Mouse (Mus musculus) layer of hippocampus, postnatal 14 days (tissue): ENCODE measurements at regions not wholly inside any gene's neighbourhood (a gene's known extent, or its start where the extent isn't known, plus 50 kb on each side); places are given as distances from the start of the nearest gene placed in this dataset.
A peak's percentile ranks its signal among the peaks of the same experiment; 100 is the strongest.

ENCODE experiments used
- DNase-seq, 2 experiments: peaks; one replicate each; pipeline ENCODE4 v3.0.0; 2021 to 2022; ENCODE audit warnings: low spot score in 2 of 2, mixed read lengths in 1 of 2

DNA sequence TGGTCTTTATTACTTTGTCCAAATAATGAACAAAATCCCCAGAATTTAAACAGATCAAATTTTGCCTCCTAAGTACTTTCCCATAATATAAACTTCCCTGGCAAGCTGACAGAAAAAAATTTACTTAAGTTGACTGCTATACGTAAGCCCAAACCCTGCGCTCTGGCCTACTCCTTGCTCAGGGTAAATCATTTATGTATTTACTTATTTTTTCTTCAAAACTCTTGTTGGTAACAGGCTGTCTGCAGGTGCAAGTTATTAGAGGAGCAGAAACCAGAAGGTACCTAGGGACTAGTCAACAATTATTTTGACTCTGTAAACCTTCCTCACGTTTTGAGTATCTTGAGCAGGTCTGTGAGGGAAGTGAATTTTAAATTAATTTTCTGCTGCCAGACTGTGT is 2615.7 kb downstream of the Poteg start:
- DNase-seq = no peak

DNA sequence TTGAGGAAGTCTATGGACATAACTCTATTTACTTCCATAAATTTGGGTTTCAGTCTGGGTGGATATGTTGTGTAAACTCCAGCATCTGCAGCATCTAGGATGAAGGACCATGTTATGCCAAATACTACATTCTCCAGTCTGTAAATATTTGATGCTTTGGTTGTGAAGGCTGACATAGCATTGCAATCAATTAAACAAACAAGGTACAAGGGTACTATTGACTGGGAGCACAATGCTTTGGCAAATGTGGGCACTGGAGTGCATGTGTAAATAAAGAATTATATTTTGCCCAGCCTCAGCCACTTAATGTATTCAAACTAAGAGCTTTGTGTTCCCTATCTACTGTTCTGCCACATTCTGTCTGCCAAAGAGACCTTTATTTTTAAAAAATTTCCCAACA is 2630.3 kb downstream of the Poteg start:
- DNase-seq = no peak

DNA sequence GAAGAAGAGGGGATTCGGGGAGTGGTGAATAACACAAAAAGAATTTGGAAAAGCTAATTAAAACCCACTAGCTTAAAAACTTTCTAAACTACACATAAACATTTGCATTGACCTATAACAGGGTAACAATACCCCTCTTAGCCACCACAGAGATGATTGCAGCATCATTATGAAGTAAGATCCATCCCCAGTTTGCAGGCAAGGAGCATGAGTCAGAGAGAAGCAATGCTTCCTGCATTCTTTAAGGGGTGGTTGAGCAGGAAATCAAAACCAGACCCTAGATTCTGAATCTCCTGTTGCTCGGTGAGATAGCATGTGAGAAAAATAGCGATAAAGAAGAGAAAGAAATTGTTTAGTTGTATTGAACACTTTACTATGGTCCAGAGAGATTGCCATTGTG is 2680.3 kb downstream of the Poteg start:
- DNase-seq = no peak

DNA sequence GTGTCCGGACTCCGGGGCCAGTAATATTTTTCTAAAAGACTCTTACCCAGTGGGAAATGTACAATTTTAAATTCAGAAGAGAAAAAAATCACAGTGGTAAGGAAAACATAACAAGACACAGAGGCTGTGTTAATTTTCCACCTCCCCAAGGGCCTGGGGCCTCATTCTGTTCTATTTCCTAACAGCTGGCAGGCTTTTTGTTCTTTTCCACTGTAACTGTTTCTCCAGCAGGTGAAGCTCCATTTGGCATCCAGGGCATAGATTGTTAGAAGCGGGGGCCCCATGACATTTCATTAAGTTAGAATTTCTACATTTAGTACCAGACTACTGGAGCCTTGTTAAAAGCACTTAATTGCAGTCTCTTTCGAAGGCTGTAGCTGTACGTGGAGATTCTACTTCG is 2687.5 kb downstream of the Poteg start:
- no peak for DNase-seq

DNA sequence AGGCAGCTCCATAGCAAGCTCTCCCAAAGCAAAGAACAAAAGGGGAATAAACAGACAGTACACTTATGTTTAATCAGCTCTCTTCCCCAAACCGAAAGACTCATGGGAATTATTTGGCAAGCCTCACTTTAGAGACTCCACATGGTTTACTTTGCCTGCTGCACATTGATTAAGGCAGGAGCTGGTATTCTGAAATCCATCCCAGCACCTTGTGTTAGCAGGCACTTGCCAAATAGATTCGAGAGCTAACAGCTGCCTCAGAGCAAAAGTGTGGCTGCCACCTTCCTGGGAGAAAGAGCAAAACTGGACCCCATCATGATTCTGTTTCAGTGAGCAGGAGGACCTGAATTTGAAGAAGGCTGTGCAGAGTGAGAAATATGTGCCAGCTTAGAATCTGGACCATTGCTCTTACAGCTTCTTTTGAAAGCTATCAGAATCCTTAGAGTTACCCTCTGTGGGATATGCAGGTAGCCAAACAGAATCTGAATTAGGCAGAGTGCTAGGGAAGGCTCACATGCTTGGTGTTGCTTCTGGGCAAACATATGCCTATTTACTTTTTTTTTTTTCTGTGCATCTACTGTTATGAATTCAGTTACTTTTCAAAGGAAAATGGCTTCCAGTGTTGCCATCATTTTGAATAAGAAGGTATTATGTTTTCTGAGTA is 2703.8 kb downstream of the Poteg start:
- DNase-seq = peak; percentile 26 to 65

DNA sequence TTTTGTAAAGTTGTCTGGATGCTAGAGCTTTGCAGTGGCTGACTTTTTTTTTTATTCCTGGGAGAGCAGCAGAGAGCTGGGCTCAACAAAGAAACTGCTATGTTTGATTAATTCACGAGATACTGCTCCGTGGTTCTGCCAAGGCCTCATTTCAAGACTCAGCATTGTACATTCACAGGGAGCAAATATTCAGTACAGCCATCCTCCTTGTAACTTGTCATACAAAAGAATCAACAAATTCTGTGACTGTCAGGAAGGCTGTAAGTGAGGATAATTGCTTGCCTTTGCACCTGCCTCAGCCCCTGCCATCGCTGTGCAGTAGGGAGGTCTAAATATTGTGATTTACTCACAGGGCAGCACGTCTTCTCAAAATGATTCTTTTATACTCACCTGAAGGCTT is 2705.5 kb downstream of the Poteg start:
- DNase-seq = peak in 1 of 2 experiments; percentile 3

DNA sequence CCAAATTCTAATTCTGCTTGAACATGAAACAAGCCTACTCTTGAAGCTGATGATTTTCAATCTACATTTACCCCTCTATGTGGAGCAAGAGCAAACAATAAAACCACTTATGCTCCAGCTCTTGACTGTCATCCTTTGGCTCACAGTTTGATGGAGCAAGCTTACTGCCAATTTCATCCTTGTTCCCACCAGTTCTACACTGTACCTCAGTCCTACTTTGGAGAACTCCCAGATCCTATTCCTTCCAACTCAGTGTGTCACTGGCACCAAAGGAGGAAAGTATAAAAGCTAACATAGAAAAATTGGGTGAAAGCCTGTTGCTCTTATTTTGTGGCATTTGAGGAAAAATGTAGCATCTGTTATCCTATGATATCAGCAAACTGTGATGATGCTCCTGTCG is 2724.4 kb downstream of the Poteg start:
- DNase-seq = peak; percentile 13 to 83

DNA sequence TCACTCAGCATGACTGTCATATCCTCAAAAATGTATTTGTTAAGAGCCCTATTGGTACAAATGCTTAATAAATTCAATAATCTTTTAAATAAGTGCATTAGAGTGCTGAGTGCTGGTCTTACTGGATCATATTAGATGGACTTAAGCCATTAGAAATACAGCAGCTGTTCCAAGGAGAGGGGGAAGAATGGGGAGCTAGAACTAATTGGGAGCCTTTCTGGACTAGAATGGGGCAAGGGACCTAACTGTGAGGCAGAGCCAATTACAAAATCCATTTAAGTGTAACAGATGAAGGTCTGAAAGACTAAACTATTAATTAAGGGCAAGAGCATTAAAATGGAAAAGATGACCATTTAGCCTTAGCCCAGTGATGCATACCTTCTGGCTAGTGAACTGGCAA is 2755.3 kb downstream of the Poteg start:
- peak in 1 of 2 experiments; percentile 15 for DNase-seq

DNA sequence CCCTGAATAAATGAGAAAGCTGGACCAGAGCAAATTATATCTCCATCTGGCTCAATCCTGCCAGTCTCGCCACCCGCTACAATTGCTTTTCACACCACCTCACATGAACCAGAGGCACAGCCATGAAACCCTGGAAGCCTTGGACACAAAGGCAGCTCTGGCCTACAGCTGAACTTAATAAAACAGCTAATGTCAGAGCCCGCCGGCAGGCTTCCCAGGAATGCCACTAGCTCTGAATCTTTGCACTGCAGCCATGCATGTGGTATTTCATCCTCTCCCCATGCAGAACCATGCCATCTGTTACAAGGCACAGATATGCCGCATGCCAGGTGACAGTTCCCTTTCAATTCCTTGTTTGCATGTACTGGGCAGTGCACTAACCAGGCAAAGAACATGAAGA is 2779.9 kb downstream of the Poteg start:
- peak; percentile 28 to 55 for DNase-seq

DNA sequence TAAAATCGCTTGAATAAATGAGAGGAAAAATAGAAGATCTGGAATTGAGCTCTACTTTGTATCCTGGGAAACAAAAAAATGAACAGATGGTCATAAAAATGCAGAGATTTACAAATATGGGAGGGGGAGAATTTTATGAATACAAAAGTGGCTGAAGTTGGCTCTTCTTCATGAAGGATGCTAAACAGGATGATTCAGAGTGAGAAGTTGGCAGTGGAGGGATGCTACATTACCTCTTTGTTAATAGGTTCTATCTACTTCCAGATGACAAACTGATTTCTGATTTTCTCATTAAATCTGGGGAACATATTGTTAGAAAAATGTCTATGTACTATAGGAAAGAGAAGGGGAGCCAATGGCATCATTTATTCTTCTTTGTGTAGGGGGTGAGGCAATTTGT is 2785.8 kb downstream of the Poteg start:
- DNase-seq = peak in 1 of 2 experiments; percentile 34

DNA sequence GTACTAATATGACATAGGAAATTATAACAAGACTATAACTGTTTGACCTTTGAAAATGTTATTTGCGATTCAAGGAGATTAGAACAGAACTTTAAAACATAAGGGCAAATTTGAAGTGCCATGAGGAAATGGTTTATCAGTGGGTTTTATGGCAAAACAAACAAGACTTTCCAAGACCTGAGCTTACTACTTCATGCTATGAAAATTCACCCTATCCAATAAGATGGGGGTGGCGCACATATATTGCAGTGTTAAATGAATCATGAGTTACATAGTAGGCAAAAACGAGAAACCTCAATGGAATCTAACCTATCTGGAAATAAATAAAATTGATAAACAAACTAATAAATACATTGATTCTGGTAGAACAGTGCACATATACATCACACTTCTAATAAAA is 2804.3 kb downstream of the Poteg start:
- DNase-seq = no peak

DNA sequence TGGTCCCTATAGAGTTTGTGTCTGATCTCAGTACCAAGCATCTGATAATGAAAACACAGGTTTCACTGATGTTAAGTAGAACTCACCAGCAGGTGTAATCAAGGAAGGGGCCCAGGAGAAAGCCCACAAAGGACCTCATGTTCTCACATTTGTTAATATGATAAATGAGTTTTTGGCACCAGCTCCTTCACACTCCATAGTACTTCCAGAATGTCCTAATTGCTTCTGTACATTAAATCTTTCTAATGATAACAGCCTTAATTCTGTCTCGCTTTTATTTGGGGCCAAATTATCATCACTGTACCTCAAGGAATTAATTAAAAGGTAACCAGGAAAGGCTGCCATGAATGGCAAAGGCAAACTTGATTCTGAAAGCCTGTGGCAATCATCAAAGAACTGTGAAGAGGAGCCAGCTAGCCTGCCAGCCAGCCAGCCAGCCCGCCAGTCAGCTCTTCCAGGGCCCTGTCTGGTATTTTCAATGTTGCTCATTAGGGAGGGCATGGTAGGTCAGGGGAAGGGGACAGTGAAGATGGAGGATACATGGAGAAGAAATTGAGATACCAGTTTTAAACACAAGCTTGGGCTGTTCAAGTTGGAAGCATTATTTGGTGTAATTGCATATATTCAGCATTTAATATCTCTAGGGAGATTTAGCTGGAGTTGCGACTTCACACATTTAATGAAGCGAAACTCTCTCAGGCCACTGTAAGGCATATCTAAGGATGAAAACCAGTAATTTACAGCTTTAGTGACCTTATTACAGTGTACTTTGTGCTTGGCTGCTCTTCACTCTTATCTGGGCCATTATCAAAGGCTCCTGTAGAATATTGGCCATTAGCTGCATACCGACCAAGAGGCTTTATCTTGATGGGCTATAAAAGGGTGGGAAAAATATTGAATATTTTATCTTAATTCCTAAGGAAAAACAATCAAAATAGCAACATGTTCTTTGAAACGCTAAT is 2822.8 kb downstream of the Poteg start:
- peak; percentile 8 to 15 for DNase-seq

DNA sequence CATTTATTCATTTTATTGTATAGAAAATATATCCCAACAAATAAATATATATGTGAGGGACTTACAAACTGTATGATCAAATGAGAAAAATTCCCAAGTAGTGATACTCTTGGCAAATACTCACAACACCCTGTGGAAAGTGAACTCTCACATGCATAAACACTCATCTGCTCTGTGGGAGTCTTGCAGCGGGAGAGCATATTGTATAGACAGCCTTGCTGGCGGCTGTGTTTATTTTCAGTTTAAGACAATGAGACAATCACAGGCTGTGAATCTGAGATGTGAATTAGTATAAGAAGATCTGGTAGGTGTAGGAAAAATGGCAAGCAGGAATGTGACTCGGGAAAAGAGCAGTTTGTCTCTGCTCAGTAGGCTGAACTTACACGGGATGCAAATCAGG is 2841.7 kb downstream of the Poteg start:
- peak; percentile 8 to 52 for DNase-seq

DNA sequence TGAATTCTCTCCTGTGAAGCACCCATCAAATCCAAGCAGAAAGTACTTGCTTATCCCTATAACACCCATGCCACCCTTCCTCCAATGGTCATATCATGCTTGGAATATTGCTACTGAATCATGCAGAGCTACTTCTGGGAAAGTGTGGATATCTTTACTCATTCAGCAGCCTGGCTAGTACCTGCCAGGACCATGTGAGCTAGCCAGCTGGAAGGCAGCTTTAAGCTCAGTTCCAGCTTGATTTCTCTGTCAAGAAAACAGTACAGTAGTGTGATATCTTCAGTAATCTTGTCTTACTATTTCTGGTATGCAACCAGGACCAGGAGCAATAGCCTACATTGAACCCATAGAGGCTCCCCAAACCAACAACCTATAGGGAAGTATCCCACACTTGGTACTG is 2883.7 kb downstream of the Poteg start:
- DNase-seq = no peak

DNA sequence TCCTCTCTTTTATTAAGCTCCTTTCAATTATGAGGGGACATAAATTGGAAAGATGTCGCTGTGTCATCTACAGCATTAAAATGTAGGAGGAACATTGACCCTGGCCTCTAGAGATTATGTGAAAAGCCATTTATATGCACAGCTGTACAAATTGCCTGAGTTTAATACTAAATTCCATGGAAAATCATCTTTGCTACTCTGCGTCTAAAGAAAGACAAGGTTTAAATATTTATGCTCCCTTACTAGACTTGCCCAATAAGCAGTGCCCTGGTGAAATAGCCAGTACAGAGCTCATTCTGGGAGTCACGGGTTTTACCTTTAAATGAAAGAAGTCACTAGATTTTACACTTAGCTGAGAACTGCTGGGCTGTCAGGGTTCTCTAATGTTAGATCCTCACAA is 2885.9 kb downstream of the Poteg start:
- no peak for DNase-seq

DNA sequence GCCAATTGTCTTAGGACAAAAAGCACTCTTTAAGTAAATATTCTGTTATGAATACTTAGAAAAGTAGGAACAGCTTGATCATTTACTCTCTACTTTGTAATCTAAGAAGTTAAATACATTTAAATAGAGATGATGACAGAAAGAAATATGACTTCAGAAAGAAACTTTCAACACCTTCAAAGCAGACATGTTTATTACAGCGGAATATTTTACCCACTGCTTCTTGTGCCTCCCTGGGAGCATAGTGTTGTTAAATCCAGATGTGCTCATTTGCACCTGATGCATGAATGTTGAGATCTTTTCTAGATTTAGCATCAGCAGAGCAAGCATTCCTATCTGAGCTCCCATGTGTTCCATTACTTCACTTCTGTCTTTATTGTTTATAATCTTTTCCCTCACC is 2912.0 kb downstream of the Poteg start:
- DNase-seq = no peak

DNA sequence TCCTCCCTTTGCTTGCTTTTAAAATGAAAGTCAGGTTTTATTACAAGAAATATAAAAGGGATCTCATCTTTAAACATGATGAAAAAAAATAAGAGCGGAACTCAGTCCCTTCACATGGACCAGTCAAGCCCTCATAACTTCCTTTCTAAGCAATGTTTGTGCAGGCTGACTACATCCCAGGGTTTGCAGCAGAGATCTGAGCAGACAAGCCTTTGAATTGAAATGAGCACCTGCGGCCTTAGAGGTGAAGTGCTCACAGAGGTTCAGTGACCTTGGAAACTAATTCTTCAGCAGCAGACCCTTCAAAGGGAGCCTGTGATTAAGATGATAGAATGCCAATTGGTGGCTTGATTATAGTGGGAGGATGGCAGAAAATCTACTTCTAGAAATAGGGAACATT is 2918.3 kb downstream of the Poteg start:
- no peak for DNase-seq

DNA sequence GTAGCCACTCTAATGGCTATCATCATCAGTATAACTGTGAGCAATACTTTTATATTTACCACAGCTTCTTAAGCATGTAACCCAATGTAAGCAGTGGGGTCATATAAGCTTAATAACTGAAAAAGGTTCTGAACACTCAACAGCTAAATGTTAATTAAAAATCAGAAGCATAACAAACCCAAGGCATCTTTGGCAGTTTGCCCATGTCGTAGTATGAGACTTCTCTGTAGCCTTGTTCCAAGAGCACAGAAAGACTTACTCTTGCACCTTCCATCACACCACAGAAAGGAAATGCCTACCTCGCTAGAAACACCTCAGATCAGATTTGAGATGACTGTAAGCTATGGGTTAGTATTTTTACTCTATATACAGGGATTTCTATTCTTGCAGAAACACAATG is 2944.5 kb downstream of the Poteg start:
- DNase-seq = no peak

DNA sequence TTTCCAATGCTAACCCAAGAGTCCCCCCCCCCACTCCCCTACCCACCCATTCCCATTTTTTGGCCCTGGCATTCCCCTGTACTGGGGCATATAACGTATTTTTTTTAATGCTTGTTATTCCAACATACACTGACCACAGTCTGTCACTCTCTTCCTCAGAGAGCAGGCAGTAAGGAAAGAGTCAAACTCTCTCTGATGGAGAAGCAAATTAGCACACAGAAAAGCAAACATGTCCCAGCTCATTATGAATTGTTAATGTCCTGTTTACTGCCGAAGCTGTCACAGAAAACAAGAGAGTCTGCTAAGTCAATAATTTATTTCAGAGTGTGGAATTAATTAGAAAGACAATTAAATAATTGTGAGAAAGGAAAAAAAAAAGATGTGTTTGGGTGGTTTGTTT is 2989.1 kb upstream of the 5930422O12Rik start:
- no peak for DNase-seq

DNA sequence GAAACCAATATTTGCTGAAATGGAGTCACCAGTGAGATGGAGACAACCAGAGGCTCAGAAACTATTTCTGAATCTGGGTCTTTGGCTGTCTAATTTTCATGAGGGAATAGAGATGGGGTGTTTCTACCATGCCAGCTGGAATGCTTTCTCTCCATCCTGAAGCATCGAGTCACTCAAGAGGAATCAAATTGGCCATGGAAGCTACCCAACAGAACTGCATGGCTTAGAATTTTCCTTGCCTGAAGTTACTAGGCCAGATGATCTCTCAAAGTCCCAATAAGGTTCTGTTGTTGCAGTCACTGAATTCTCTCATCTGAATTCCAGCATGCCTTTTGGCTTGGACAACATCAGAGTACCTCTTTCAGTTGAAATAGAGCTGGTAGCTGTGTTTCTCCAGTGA is 2986.7 kb upstream of the 5930422O12Rik start:
- DNase-seq = no peak

DNA sequence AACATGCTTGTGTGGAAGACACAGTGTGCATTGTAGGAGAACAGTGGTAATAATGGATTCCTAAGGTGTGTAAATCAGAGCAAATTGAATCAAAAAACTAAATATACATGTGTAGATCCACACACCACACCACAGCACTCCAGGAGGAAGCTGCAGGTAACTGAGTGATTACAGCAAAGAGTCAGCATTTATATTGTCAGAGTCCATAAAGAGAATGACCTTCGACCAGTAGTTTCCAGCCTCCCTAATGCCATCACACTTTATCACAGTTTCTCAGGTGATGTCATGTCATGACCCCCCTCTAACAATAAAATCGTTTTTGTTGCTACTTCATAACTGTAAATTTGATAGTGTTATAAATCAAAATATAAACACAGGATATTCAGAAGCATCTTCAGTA is 2984.6 kb upstream of the 5930422O12Rik start:
- DNase-seq = no peak

DNA sequence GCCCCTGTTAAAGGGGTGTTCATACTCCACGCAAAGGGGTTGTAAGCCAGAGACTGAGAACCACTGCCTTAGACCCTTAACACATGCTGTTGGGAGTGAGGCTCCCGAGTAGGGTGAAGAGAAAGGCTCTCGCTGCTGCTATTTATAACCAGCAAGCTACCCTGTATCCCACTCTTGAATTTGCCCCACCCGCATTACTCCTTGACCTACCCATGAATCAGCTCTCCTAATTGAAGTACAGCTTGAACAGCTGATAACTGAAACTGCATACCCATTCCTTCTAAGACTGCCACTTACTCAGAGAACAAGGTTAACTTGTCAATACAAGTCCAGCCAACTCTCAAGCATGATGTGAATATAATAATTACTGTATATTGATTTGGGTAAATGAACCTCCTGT is 2984.2 kb upstream of the 5930422O12Rik start:
- DNase-seq = no peak

DNA sequence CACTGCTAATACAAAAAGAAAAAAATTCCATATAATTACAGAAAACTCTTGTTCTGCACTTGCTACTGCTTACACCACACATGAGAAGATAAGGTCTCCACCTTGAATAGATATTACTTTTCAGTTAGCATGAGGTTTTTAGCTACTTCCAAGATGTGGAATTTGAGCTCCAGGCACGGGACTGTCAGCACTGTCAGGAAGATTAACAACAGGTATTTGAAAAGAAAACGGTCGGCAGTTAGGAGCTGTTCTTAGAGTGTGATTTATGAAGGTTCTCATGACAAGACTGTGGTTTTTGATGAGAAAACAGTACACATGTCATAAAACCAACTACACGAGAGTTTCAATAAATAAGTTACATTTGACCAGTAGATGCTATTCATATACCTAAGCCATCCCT is 2970.4 kb upstream of the 5930422O12Rik start:
- DNase-seq = no peak
